Comparison of ENCODE assay signal across 9 mouse cellular contexts in the genomic region with DNA sequence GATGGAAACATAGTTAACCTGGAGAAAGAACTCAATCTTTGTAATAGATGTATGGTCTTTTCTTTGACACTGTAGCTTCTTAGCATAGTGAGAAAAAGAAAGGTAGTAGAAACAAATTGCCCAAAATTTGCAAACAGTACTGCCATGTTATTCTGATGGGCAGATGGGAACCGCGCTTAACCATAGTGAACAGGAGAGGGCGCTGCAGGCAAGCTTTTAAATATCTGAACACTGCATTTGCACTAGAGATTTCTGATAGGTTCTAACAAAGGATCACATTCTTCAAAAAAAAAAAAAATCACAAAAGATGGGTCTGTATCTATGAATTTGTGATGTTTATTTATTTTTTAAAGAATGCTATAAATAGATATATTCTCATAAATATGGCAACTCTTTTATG. TPM values are rescaled to one million over a fixed set of nuclear protein-coding genes. Genes with fewer than 3 reads are reported as not detected.
DNase-seq lines count a peak whose midpoint lies in the region; ATAC-seq and TF ChIP-seq lines count a peak whose summit lies in the region.
"Had no signal": no experiment of that assay in that cellular context is flagged by ENCODE, and none has a peak within 500 bp of the region (broad histone marks: within the 10 kb centered on the region; RNA-seq: fewer than 3 reads in every experiment).

No protein-coding gene starts in this region.

- DNase-seq in adrenal gland, adult (ENCODE audit: inconsistent age in 2 of 2, low spot score in 1 of 2) = peak; percentile 40 to 83
- no peak for DNase-seq in adrenal gland, postnatal 4 days (ENCODE audit: low spot score in 2 of 2)
- peak; percentile 30 for DNase-seq in cerebellum, adult 9-10 months
- peak; percentile 15 to 90 for DNase-seq in frontal cortex, adult 2 months (ENCODE audit: extremely low spot score in 1 of 2, low spot score in 1 of 2)
- peak; percentile 67 for DNase-seq in kidney, postnatal 14 days
- peak in 1 of 3 experiments; percentile 20 for DNase-seq in liver, embryonic 14.5 days (ENCODE audit: low read depth in 3 of 3, low spot score in 3 of 3)

- H3K9ac ChIP-seq in ES-Bruce4 (ENCODE audit: low read depth, poor library complexity, severe bottlenecking) = no peak overlapping the region
- no peak overlapping the region for H3K9ac ChIP-seq in liver, embryonic 14.5 days (replicated peaks)
- no peak overlapping the region for H3K9ac ChIP-seq in neural tube, embryonic 15.5 days (replicated peaks)
- H3K9ac ChIP-seq: limb, embryonic 13.5 days had no signal

- TF ChIP-seq POLR2A in ES-Bruce4 (IDR thresholded peaks at IDR 0.05; ENCODE audit: insufficient read depth, low read length) = no peak

- TF ChIP-seq CTCF in ES-Bruce4 (IDR thresholded peaks at IDR 0.05; ENCODE audit: low read depth, low read length) = peak; percentile 46
- peak; percentile 53 for TF ChIP-seq CTCF in liver, embryonic 14.5 days (IDR thresholded peaks at IDR 0.05; ENCODE audit: low read depth)

- no peaks in the 10 kb centered on the region for H3K9me3 ChIP-seq in ES-Bruce4 (replicated peaks; ENCODE audit: control insufficient read depth, insufficient read depth, low read length, poor library complexity, severe bottlenecking)
- H3K9me3 ChIP-seq in liver, embryonic 14.5 days (ENCODE audit: control insufficient read depth, low read length) = no peaks in the 10 kb centered on the region
- H3K9me3 ChIP-seq in neural tube, embryonic 15.5 days (replicated peaks) = no peaks in the 10 kb centered on the region
- H3K9me3 ChIP-seq: limb, embryonic 13.5 days had no signal

- H3K36me3 ChIP-seq in ES-Bruce4 (ENCODE audit: control insufficient read depth, insufficient read depth, low read length, poor library complexity, severe bottlenecking) = no peaks in the 10 kb centered on the region
- H3K36me3 ChIP-seq in liver, embryonic 14.5 days (replicated peaks; ENCODE audit: control insufficient read depth, insufficient read depth, low read depth) = no peaks in the 10 kb centered on the region
- H3K36me3 ChIP-seq in neural tube, embryonic 15.5 days = no peaks in the 10 kb centered on the region
- H3K36me3 ChIP-seq: limb, embryonic 13.5 days had no signal

- no peak for TF ChIP-seq EP300 in ES-Bruce4 (IDR thresholded peaks at IDR 0.05; ENCODE audit: insufficient read depth, low read depth, low read length)
- TF ChIP-seq EP300 in liver, embryonic 14.5 days (IDR thresholded peaks at IDR 0.05; ENCODE audit: low read depth) = no peak

- ATAC-seq in liver, embryonic 14.5 days (ENCODE audit: insufficient read depth) = no peak
- peak; percentile 66; the same call in 1 of the 2 replicates for ATAC-seq in neural tube, embryonic 15.5 days (ENCODE audit: low FRiP score)

- H3K4me3 ChIP-seq in ES-Bruce4 (ENCODE audit: low read depth, low read length) = no peak overlapping the region
- H3K4me3 ChIP-seq in liver, embryonic 14.5 days (ENCODE audit: insufficient read depth in 1 of 2, low read depth in 2 of 2, low read length in 2 of 2) = no peak overlapping the region
- H3K4me3 ChIP-seq in neural tube, embryonic 15.5 days (replicated peaks) = no peak overlapping the region
- H3K4me3 ChIP-seq: limb, embryonic 13.5 days had no signal

- peaks cover 2% of the 10 kb centered on the region for H3K4me1 ChIP-seq in ES-Bruce4 (ENCODE audit: control insufficient read depth, insufficient read depth, low read length)
- no peaks in the 10 kb centered on the region for H3K4me1 ChIP-seq in liver, embryonic 14.5 days (replicated peaks; ENCODE audit: control insufficient read depth in 2 of 2, insufficient read depth in 2 of 2, low read length in 1 of 2)
- no peaks in the 10 kb centered on the region for H3K4me1 ChIP-seq in neural tube, embryonic 15.5 days
- H3K4me1 ChIP-seq: limb, embryonic 13.5 days had no signal

- H3K27ac ChIP-seq in ES-Bruce4 (ENCODE audit: insufficient read depth, low read length) = no peak overlapping the region
- H3K27ac ChIP-seq in liver, embryonic 14.5 days = no peak overlapping the region
- no peak overlapping the region for H3K27ac ChIP-seq in neural tube, embryonic 15.5 days (replicated peaks)
- H3K27ac ChIP-seq: limb, embryonic 13.5 days had no signal

- 0% methylated on average over 3 of the region's 3 CpGs for WGBS in liver, embryonic 14.5 days (ENCODE audit: insufficient replicate concordance)
- 4% methylated on average over 3 of the region's 3 CpGs for WGBS in neural tube, embryonic 15.5 days

- no peaks in the 10 kb centered on the region for H3K27me3 ChIP-seq in ES-Bruce4 (ENCODE audit: control insufficient read depth, insufficient read depth, low read length, poor library complexity, severe bottlenecking)
- H3K27me3 ChIP-seq in liver, embryonic 14.5 days (ENCODE audit: control insufficient read depth, insufficient read depth, low read length) = no peaks in the 10 kb centered on the region
- no peaks in the 10 kb centered on the region for H3K27me3 ChIP-seq in neural tube, embryonic 15.5 days (replicated peaks)

- no peak overlapping the region for H3K4me2 ChIP-seq in liver, embryonic 14.5 days (ENCODE audit: low read depth)
- H3K4me2 ChIP-seq in neural tube, embryonic 15.5 days = no peak overlapping the region
- H3K4me2 ChIP-seq: limb, embryonic 13.5 days had no signal

RNA-seq across cellular contexts. Expression of a gene that starts 8.2 kb away (rescaled TPM):
- total RNA-seq in adrenal gland, postnatal 4 days (2021) = 10 to 100 TPM; 61.2 to 63.4 TPM
- 57.6 and 63.7 TPM in 2 replicates for polyA plus RNA-seq in ES-Bruce4 (2011; ENCODE audit: insufficient read depth, insufficient read length, low read depth, missing spikeins)
- 19.9 and 22.0 TPM in 2 replicates for polyA plus RNA-seq in frontal cortex, adult 2 months (2012; rRNA removed)
- 1.5 and 4.2 TPM in 2 replicates for polyA plus RNA-seq in liver, embryonic 14.5 days (2012; rRNA removed)
- 12.9 and 13.6 TPM in 2 replicates for polyA plus RNA-seq in liver, embryonic 14.5 days (2014; fragmentation: Nextera tagmentation; extraction: Ambion mirVana)
- polyA plus RNA-seq in neural tube, embryonic 15.5 days (2015; fragmentation: Nextera tagmentation; extraction: Ambion mirVana) = 44.4 and 46.8 TPM in 2 replicates

RNA-seq across cellular contexts. Expression of a gene that starts 58.3 kb away (rescaled TPM):
- 10 to 100 TPM in 1 of 2 experiments, 1 to 10 TPM in 1; 8.5 to 13.5 TPM for total RNA-seq in adrenal gland, postnatal 4 days (2021)
- 8.0 and 8.1 TPM in 2 replicates for polyA plus RNA-seq in ES-Bruce4 (2011; ENCODE audit: insufficient read depth, insufficient read length, low read depth, missing spikeins)
- 8.8 TPM in 2 replicates for polyA plus RNA-seq in frontal cortex, adult 2 months (2012; rRNA removed)
- 0.60 and 0.66 TPM in 2 replicates for polyA plus RNA-seq in liver, embryonic 14.5 days (2012; rRNA removed)
- polyA plus RNA-seq in liver, embryonic 14.5 days (2014; fragmentation: Nextera tagmentation; extraction: Ambion mirVana) = 0.59 and 0.79 TPM in 2 replicates
- polyA plus RNA-seq in neural tube, embryonic 15.5 days (2015; fragmentation: Nextera tagmentation; extraction: Ambion mirVana) = 26.1 and 30.7 TPM in 2 replicates

Comparison
In these comparisons a context has a peak if more than half of its experiments do, and no peak if none do; other contexts are left out.
1. DNase-seq: peak in adrenal gland, adult (2 of 2), cerebellum, adult 9-10 months (single experiment), frontal cortex, adult 2 months (2 of 2) and kidney, postnatal 14 days (single experiment); none in adrenal gland, postnatal 4 days (0 of 2).